Mouse (Mus musculus) kidney, embryonic 14.5 days (tissue): ENCODE data around the gene Rrbp1. TPM values are rescaled to one million over a fixed set of nuclear protein-coding genes. Genes with fewer than 3 reads are reported as not detected.
A peak's percentile ranks its signal among the peaks of the same experiment; 100 is the strongest.

Experiments
- ATAC-seq: fragments of 200-750 bp; cut with Nextera tagmentation; 2 replicates; pipeline ENCODE4 v1.8.0; 2017; ENCODE audit warnings: moderate number of reproducible peaks, mild to moderate bottlenecking, moderate TSS enrichment, moderate library complexity; ENCODE audit not compliant: low FRiP score, low TSS enrichment
- H3K27ac ChIP-seq: fragments of 300-500 bp; sonication (generic); 2 replicates; pipeline ENCODE4 v1.5.1; 2014; ENCODE audit warnings: low read depth, mild to moderate bottlenecking, low read length, moderate library complexity, mixed read lengths
- H3K27me3 ChIP-seq: fragments of 300-500 bp; sonication (generic); 2 replicates; pipeline ENCODE4 v1.6.1; 2014; ENCODE audit warnings: mild to moderate bottlenecking, low read length; ENCODE audit not compliant: control insufficient read depth, insufficient read depth
- H3K36me3 ChIP-seq: fragments of 300-500 bp; sonication (generic); 2 replicates; pipeline ENCODE4 v1.6.1; 2014; ENCODE audit warnings: low read length, mixed read lengths; ENCODE audit not compliant: control insufficient read depth, insufficient read depth
- H3K4me1 ChIP-seq: fragments of 300-500 bp; sonication (generic); 2 replicates; pipeline ENCODE4 v1.6.1; 2014; ENCODE audit warnings: low read length, mixed read lengths; ENCODE audit not compliant: control insufficient read depth, insufficient read depth
- H3K4me2 ChIP-seq: fragments of 300-500 bp; sonication (generic); replicated peaks from 2 replicates; pipeline ENCODE4 v1.6.1; 2014; ENCODE audit warnings: low read depth, mild to moderate bottlenecking, low read length
- H3K4me3 ChIP-seq: fragments of 300-500 bp; sonication (generic); 2 replicates; pipeline ENCODE4 v1.5.1; 2014; ENCODE audit warnings: mild to moderate bottlenecking, low read length
- H3K9ac ChIP-seq: fragments of 300-500 bp; sonication (generic); 2 replicates; pipeline ENCODE4 v1.6.1; 2014; ENCODE audit warnings: low read depth, mild to moderate bottlenecking, low read length, moderate library complexity
- H3K9me3 ChIP-seq: fragments of 300-500 bp; sonication (generic); 2 replicates; pipeline ENCODE4 v1.6.1; 2016; ENCODE audit warnings: low read length; ENCODE audit not compliant: control insufficient read depth
- WGBS: fragments of 180-500 bp; shearing (Covaris S2); extraction: QIAGEN DNeasy Blood & Tissue Kit; methylation state at CpG from one replicate; pipeline ENCODE4 v1.1.7; 2014; 5-methylcytosine and 5-hydroxymethylcytosine counted together
- polyA plus RNA-seq: library from polyadenylated mRNA; unstranded; fragments of >200 nt; fragmentation: Nextera tagmentation; extraction: Ambion mirVana; gene quantifications from 2 replicates; pipeline ENCODE4 v1.2.1, GENCODE M21; 2014

Gene Rrbp1
- polyA plus RNA-seq, 1 experiment from 2014 or later = 97.1 TPM

DNA sequence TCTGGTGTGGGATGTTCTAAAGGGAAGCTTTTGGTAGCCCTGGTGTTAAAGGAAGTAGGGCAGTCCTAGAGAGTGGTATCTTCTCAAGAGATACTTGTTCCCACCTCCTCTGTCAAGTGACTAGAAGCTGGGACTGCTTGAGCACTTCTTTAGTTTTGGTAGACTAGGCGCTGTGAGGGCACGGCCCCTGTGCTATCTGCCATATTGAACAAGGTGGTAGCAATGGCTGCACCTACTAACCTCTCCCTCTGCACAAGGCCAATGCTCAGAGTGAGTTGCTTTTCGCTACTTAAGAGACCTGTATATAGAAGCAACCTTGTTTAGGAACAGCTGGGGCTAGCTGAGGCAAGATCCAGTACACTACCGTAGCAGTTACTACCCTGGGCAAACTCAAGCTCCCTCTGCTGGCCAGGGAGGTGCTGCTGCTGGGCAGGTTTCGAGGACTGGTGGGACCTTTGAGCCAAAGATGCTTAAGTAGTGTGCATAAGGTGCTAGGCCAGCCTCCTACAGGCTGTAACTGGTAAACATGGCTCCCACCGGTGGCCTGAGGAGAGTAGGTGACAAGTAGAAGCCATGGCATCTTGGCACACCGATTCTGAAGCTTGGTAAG is 65.5 kb downstream of the Rrbp1 start:
- Histone ChIP-seq H3K27me3 (no peaks in the 10 kb centered on the region), H3K9ac (no peak overlapping the region), H3K27ac (no peak overlapping the region), H3K4me1 (no peaks in the 10 kb centered on the region), H3K9me3 (no peaks in the 10 kb centered on the region), H3K36me3 (peaks cover 85% of the 10 kb centered on the region), H3K4me3 (no peak overlapping the region), H3K4me2 (no peak overlapping the region)
- no peak for ATAC-seq
- WGBS = 96% methylated on average over 7 of the region's 7 CpGs

DNA sequence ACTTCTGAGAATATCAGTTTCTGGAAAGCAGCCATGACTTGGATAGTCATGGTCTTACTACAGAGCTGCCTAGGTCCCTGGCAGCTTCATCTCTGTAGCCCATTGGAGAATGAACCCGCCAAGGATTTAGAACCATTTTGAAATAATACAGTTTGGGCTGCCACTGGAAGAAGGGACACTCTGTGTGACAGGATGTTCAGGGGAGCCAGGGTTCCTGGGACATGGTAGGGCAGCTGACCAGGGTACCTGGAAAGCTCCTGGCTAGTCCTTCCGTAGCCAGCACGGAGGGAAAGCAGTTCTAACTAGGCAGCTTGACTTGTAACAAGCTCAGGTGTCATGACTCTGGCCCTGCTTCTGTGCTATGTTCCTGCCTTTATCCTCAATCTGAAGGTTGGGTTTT is 66.3 kb downstream of the Rrbp1 start:
- no peak overlapping the region for H3K4me2 ChIP-seq
- no peak overlapping the region for H3K9ac ChIP-seq
- no peaks in the 10 kb centered on the region for H3K9me3 ChIP-seq
- 95% methylated on average over 3 of the region's 3 CpGs for WGBS
- no peaks in the 10 kb centered on the region for H3K4me1 ChIP-seq
- no peak overlapping the region for H3K27ac ChIP-seq
- no peaks in the 10 kb centered on the region for H3K27me3 ChIP-seq
- H3K36me3 ChIP-seq = peaks cover 85% of the 10 kb centered on the region
- ATAC-seq = no peak
- H3K4me3 ChIP-seq = no peak overlapping the region

DNA sequence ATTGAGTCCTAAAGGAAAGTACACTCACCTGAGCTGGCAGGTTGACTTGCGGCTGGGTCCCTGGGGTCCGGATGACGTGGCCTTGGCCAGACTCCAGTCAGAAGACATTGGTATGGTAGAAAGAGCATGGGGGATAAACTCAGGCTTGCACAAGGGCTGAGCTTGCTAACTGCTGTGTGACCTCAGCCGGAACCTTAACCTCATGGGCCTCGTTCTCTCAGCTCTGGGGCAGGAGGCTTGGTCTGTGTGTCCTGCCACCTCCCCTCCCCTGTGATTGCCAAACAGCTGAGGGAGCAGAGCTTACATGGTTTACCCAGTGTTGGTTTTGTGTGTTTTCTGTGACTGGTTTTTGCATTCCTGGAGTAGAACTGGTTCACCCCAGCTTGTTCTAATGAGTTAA is 70.7 kb downstream of the Rrbp1 start:
- ATAC-seq = no peak
- 82% methylated on average over 5 of the region's 5 CpGs for WGBS

DNA sequence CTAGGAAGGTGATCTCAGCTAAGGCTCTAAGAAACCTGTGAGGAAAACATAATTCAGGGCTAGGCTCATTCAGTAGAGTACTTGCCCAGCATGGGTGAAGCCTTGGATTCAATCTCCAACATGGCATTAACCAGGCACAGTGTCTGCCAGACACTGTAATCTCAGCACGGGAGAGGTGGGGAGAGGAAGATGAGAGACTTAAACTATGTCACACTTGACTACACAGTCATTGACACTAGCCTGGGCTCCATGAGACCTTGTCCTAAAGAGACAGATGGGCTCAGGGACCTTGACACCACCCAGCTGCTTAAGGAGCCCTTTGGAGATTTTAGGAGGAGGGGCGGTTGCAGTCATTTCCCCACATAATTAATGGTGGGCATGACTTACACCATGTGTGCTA is 73.2 kb downstream of the Rrbp1 start:
- no peak overlapping the region for H3K4me2 ChIP-seq
- no peaks in the 10 kb centered on the region for H3K9me3 ChIP-seq
- H3K4me1 ChIP-seq = peaks cover 8% of the 10 kb centered on the region; the same call in 1 of the 2 replicates
- no peak overlapping the region for H3K4me3 ChIP-seq
- peak; percentile 78 for ATAC-seq
- H3K27ac ChIP-seq = no peak overlapping the region
- WGBS = 16% methylated on average over 2 of the region's 2 CpGs
- peaks cover 23% of the 10 kb centered on the region; the same call in 1 of the 2 replicates for H3K36me3 ChIP-seq
- H3K9ac ChIP-seq = no peak overlapping the region
- H3K27me3 ChIP-seq = no peaks in the 10 kb centered on the region

More for the DNA sequence above, 70.7 kb downstream of the Rrbp1 start:
- H3K9me3 ChIP-seq = no peaks in the 10 kb centered on the region
- H3K4me3 ChIP-seq = no peak overlapping the region
- no peak overlapping the region for H3K4me2 ChIP-seq
- no peak overlapping the region for H3K27ac ChIP-seq
- H3K4me1 ChIP-seq = peaks cover 8% of the 10 kb centered on the region; the same call in 1 of the 2 replicates
- H3K36me3 ChIP-seq = peaks cover 44% of the 10 kb centered on the region
- H3K27me3 ChIP-seq = no peaks in the 10 kb centered on the region
- H3K9ac ChIP-seq = no peak overlapping the region

DNA sequence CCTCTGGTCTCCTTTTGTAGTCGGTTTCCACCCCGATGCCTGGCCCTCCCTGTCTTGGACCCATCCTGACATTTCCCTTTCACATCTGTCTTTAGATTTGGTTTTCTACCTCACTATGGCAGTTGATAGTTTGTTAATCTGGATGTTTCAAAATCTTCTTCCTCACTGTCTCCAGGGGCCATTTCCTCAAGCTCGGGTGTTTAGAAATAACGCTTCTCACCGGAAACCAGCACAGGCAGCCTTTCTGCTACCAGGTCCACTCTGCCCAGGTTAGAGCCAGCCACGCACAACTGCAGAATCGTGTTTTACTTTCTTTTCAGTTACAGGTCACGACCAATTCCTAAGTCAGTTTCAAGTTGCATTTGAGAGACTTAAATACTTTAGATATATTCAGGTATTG is 76.6 kb downstream of the Rrbp1 start:
- H3K36me3 ChIP-seq = no peaks in the 10 kb centered on the region; the same call in 1 of the 2 replicates
- H3K4me2 ChIP-seq = no peak overlapping the region
- H3K27ac ChIP-seq = no peak overlapping the region
- no peak overlapping the region for H3K9ac ChIP-seq
- WGBS = 89% methylated on average over 8 of the region's 8 CpGs
- no peak overlapping the region for H3K4me3 ChIP-seq
- ATAC-seq = no peak
- no peaks in the 10 kb centered on the region for H3K27me3 ChIP-seq
- H3K4me1 ChIP-seq = peaks cover 8% of the 10 kb centered on the region; the same call in 1 of the 2 replicates
- H3K9me3 ChIP-seq = no peaks in the 10 kb centered on the region

DNA sequence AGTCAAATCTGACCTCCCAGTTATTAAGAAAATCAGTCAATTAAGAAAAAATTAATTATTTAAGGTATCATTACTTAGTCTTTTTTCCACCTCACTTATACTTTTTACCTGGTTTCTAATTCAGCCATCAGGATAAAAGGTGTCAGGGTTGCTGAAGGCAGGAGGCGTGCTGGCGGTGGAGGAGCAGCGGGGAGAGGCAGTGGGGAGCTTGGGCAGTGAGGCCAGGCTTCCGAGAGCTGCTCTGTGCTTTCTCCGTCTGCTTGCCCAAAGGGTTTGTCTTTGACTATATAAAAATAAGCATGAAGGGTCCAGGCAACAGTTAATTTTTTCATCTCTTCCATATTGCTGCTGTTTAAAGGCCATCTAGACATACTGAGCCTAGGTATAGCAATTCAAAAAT is 77.5 kb downstream of the Rrbp1 start:
- Histone ChIP-seq H3K4me1 (peaks cover 8% of the 10 kb centered on the region; the same call in 1 of the 2 replicates), H3K9me3 (no peaks in the 10 kb centered on the region), H3K36me3 (no peaks in the 10 kb centered on the region; the same call in 1 of the 2 replicates), H3K27me3 (no peaks in the 10 kb centered on the region), H3K27ac (no peak overlapping the region), H3K4me2 (no peak overlapping the region), H3K4me3 (no peak overlapping the region), H3K9ac (no peak overlapping the region)
- ATAC-seq = no peak
- 90% methylated on average over 5 of the region's 5 CpGs for WGBS

DNA sequence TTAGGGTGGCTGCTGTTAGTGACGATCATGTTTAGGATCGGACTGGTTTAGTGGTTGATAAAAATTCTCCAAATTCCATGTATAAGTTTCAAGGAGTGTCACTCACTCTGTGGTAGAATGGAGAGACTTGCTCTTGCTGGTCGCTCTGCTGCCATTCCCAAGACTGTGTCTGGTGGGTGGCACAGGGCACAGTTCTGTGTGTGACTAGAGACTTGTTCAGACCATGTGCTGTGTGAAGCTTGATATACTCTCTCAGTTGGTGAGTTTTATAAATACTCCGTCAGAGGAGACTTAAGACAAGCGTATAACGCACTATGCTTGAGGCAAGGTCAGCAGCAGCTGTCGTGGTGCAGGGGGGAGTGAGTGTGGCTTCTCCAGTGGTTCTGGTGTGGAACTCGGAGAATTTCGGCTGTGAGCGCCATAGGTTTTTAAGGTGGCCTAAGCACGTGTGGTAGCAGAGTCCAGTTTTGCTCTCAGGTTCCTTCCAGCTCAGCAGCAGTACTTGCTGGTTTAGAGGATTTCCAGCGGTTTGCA is 78.7 kb downstream of the Rrbp1 start:
- H3K27ac ChIP-seq = no peak overlapping the region
- 78% methylated on average over 12 of the region's 12 CpGs for WGBS
- H3K4me2 ChIP-seq = no peak overlapping the region
- peaks cover 2% of the 10 kb centered on the region; the same call in 1 of the 2 replicates for H3K4me1 ChIP-seq
- no peak for ATAC-seq
- H3K36me3 ChIP-seq = no peaks in the 10 kb centered on the region
- no peaks in the 10 kb centered on the region for H3K9me3 ChIP-seq
- no peak overlapping the region for H3K9ac ChIP-seq
- no peak overlapping the region for H3K4me3 ChIP-seq
- no peaks in the 10 kb centered on the region for H3K27me3 ChIP-seq

DNA sequence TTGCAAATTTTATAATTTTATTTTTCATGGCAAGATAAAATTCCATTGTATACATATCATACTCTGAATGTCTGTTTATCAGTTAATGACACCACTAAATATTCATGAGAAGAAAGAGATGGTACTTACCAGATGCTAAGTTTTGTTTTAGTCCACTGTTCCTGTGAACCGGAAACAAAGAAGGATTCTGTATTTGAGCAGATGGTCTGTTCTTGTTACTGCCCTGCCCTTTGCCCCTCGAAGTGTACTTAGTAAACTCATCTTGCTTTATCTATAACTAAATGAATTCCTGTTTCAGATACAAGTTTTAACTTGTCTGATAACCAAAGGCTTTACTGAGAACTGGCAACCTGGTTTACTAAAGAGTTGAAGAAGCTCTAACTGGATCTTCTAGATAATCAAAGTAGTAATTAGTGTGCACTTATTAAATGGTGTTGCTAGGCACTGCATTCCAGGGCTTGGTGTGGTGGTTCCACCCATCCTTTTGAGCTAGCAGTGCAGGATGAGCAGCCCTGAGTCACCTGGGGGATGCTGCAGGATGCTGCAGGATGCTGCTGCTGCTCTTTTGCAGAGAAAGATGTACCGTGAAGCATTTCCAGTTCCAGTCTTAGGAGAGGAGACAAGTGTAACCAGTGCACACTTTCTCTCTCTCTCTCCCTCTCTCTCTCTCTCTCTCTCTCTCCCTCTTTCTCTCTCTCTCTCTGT is 81.3 kb downstream of the Rrbp1 start:
- H3K9me3 ChIP-seq = no peaks in the 10 kb centered on the region
- no peak overlapping the region for H3K9ac ChIP-seq
- no peak for ATAC-seq
- no peaks in the 10 kb centered on the region for H3K36me3 ChIP-seq
- no peak overlapping the region for H3K4me3 ChIP-seq
- WGBS = 68% methylated on average over 3 of the region's 3 CpGs
- H3K27me3 ChIP-seq = no peaks in the 10 kb centered on the region
- no peak overlapping the region for H3K27ac ChIP-seq
- no peak overlapping the region for H3K4me2 ChIP-seq
- H3K4me1 ChIP-seq = no peaks in the 10 kb centered on the region

DNA sequence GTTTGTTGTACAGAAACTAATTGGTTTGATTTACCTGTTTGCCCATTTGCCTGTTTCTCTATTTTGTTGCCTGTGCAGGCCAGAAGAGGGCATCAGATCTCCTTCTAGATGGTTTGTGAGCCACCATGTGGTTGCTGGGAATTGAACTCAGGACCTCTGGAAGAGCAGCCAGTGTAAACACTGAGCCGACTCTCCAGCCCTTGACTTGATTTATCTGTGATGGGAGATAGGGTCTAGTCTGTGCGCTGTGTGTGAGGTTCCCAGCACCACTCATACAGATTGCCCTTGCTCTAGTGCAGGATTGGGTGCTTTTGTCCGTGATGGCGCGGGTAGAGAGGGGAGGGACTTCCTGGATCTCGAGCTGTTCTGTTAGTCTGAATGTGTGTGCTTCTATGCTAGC is 85.2 kb downstream of the Rrbp1 start:
- no peak for ATAC-seq
- Histone ChIP-seq H3K36me3 (no peaks in the 10 kb centered on the region), H3K27ac (no peak overlapping the region), H3K9me3 (no peaks in the 10 kb centered on the region), H3K9ac (no peak overlapping the region), H3K4me1 (peaks cover 5% of the 10 kb centered on the region; the same call in 1 of the 2 replicates), H3K4me2 (no peak overlapping the region), H3K4me3 (no peak overlapping the region), H3K27me3 (no peaks in the 10 kb centered on the region)
- 91% methylated on average over 6 of the region's 6 CpGs for WGBS
